Mouse (Mus musculus): ENCODE data around the gene Acsf3.

- TF ChIP-seq CTCF (IDR thresholded peaks at IDR 0.05; ENCODE audit: low read depth), result no peak
- TF ChIP-seq EP300 (IDR thresholded peaks at IDR 0.05; ENCODE audit: low read depth), result no peak
Measured at GRCm38 (mm10) chr8:122736623-122737022, 38.7 kb upstream of the Acsf3 start.
